Mouse (Mus musculus): ENCODE data around the gene Prkrip1. TPM values are rescaled to one million over a fixed set of nuclear protein-coding genes. Genes with fewer than 3 reads are reported as not detected.

The Prkrip1 gene
- polyA plus RNA-seq (2014; fragmentation: Illumina TruSeq; extraction: RNeasy Lipid Tissue Mini Kit (QIAGEN cat#74804); ENCODE audit: insufficient read depth, low read depth, low replicate concordance), result 27.5 TPM

DNA sequence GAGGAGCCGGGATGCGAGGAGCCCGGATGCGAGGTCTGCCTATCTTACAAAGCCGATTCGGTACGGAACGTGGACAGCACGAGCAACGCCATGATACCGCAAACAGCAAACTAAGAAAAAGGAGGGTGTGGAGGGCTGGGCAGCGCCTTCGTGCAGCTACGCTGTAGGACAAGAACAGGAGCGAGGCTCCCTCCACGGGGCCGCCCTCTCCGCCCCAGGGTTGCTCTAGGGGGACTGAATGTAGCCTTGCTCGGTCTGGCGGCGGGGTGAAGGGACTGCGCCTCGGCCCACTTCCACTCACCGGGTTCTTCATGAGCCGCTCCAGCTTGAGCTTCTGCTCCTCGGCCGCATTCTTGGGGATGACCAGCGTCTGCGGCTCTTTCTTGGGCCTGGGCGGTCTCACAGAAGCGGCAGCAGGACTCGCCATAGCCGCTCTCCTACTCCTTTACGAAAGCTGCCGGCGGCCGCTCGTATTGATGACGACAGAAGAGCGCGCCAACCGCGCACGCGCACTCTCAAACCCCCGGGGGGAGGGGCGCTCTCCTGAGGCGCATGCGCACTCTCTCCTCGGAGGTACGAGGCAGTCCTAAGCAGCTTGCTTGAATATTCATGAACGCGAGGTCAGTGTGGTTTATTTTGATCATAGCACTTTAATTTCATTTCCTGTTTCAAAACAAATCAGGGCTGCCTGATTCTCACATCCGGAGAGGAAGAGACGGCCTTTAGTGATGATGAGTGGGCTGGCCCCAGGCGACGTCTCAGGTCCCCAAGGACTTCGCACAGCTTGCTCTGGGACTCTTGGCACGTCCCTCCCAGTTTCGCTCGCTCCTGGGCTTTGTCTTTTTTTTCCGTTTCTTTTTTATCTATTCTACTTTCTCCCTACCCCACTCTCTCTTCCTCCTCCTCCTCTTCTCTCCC, at the start of gene Prkrip1:
Prkrip1 (minus strand) TSS at position 490 of the 918 bp plus-strand sequence.

DNA sequence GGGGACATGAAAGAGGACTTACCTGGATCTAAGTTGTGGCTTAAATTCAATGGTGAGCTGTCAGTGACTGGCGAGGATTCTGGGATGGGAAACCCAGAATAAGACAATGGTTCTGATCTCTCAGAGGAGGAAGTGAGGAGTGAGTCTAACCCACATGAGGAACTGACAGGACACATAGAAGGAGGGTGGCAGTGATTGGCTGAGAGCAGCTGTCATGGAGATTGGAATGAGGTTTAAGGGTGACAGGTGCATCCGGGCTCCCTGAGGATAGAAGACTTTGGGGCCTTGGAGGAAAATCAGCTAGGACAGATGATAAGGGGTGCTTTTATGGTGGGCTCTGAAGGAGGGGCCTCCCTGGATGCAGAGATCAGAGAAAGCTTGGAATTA, 47.7 kb upstream of the Prkrip1 start, which contains the start of gene Sh2b2:
Sh2b2 (minus strand) TSS at position 105 of the 387 bp plus-strand sequence.

GRCm38 (mm10) chr5:136170512-136171362, 28.0 kb downstream of the Prkrip1 start, which contains the start of gene Orai2:
Orai2 (minus strand) TSS chr5:136170713.

GRCm38 (mm10) chr5:136135571-136136291, 63.0 kb downstream of the Prkrip1 start, which contains the start of the genes Lrwd1 and Alkbh4:
Lrwd1 (minus strand) TSS chr5:136136074.
Alkbh4 (plus strand) TSS chr5:136136146.

Other genes with a start within 250 kb of the Prkrip1 start
- gene Ssc4d, start 224.4 kb downstream of the Prkrip1 start, polyA plus RNA-seq (2014; fragmentation: Illumina TruSeq; extraction: RNeasy Lipid Tissue Mini Kit (QIAGEN cat#74804); ENCODE audit: insufficient read depth, low read depth, low replicate concordance), result 1.0 TPM
- gene Zp3, start 218.9 kb downstream of the Prkrip1 start, polyA plus RNA-seq (2014; fragmentation: Illumina TruSeq; extraction: RNeasy Lipid Tissue Mini Kit (QIAGEN cat#74804); ENCODE audit: insufficient read depth, low read depth, low replicate concordance), result not detected
- gene Dtx2, start 204.2 kb downstream of the Prkrip1 start, polyA plus RNA-seq (2014; fragmentation: Illumina TruSeq; extraction: RNeasy Lipid Tissue Mini Kit (QIAGEN cat#74804); ENCODE audit: insufficient read depth, low read depth, low replicate concordance), result 9.9 TPM
- gene Upk3b, start 160.5 kb downstream of the Prkrip1 start, polyA plus RNA-seq (2014; fragmentation: Illumina TruSeq; extraction: RNeasy Lipid Tissue Mini Kit (QIAGEN cat#74804); ENCODE audit: insufficient read depth, low read depth, low replicate concordance), result 31.1 TPM
- not detected for gene Upk3bl, start 144.5 kb downstream of the Prkrip1 start, polyA plus RNA-seq (2014; fragmentation: Illumina TruSeq; extraction: RNeasy Lipid Tissue Mini Kit (QIAGEN cat#74804); ENCODE audit: insufficient read depth, low read depth, low replicate concordance)
- gene Rasa4, start 115.0 kb downstream of the Prkrip1 start, polyA plus RNA-seq (2014; fragmentation: Illumina TruSeq; extraction: RNeasy Lipid Tissue Mini Kit (QIAGEN cat#74804); ENCODE audit: insufficient read depth, low read depth, low replicate concordance), result 7.2 TPM
- 83.0 TPM for gene Polr2j, start 82.3 kb downstream of the Prkrip1 start, polyA plus RNA-seq (2014; fragmentation: Illumina TruSeq; extraction: RNeasy Lipid Tissue Mini Kit (QIAGEN cat#74804); ENCODE audit: insufficient read depth, low read depth, low replicate concordance)
- 11.3 TPM for gene Lrwd1, start 62.9 kb downstream of the Prkrip1 start, polyA plus RNA-seq (2014; fragmentation: Illumina TruSeq; extraction: RNeasy Lipid Tissue Mini Kit (QIAGEN cat#74804); ENCODE audit: insufficient read depth, low read depth, low replicate concordance)
- gene Alkbh4, start 62.8 kb downstream of the Prkrip1 start, polyA plus RNA-seq (2014; fragmentation: Illumina TruSeq; extraction: RNeasy Lipid Tissue Mini Kit (QIAGEN cat#74804); ENCODE audit: insufficient read depth, low read depth, low replicate concordance), result 7.6 TPM
- 7.5 TPM for gene Orai2, start 28.2 kb downstream of the Prkrip1 start, polyA plus RNA-seq (2014; fragmentation: Illumina TruSeq; extraction: RNeasy Lipid Tissue Mini Kit (QIAGEN cat#74804); ENCODE audit: insufficient read depth, low read depth, low replicate concordance)
- 2.1 TPM for gene Sh2b2, start 47.6 kb upstream of the Prkrip1 start, polyA plus RNA-seq (2014; fragmentation: Illumina TruSeq; extraction: RNeasy Lipid Tissue Mini Kit (QIAGEN cat#74804); ENCODE audit: insufficient read depth, low read depth, low replicate concordance)

Data from lung, adult 10 weeks (tissue).